Comparison of ENCODE assay signal across 10 mouse cellular contexts in genomic region chr6:37211545-37212247, GRCm38 (mm10).
DNase-seq lines count a peak whose midpoint lies in the region; ATAC-seq lines count a peak whose summit lies in the region.
"Had no signal": no experiment of that assay in that cellular context is flagged by ENCODE, and none has a peak within 500 bp of the region (broad histone marks: within the 10 kb centered on the region; RNA-seq: fewer than 3 reads in every experiment).

No protein-coding gene starts in this region.

- H3K4me3 ChIP-seq in heart, embryonic 13.5 days: no peak overlapping the region
- no peak overlapping the region for H3K4me3 ChIP-seq in forebrain, embryonic 14.5 days (ENCODE audit: low read depth, low read length)
- no peak overlapping the region for H3K4me3 ChIP-seq in midbrain, embryonic 14.5 days (replicated peaks; ENCODE audit: low read depth, low read length)

- no peaks in the 10 kb centered on the region for H3K36me3 ChIP-seq in heart, embryonic 13.5 days
- no peaks in the 10 kb centered on the region for H3K36me3 ChIP-seq in forebrain, embryonic 14.5 days (ENCODE audit: control insufficient read depth, insufficient read depth, low read length)
- no peaks in the 10 kb centered on the region for H3K36me3 ChIP-seq in midbrain, embryonic 14.5 days (ENCODE audit: control insufficient read depth, insufficient read depth, low read length)

- H3K9me3 ChIP-seq in heart, embryonic 13.5 days: no peaks in the 10 kb centered on the region
- no peaks in the 10 kb centered on the region for H3K9me3 ChIP-seq in forebrain, embryonic 14.5 days (replicated peaks; ENCODE audit: control insufficient read depth, low read length)
- no peaks in the 10 kb centered on the region for H3K9me3 ChIP-seq in midbrain, embryonic 14.5 days (ENCODE audit: control insufficient read depth, low read length)

- no peaks in the 10 kb centered on the region for H3K27me3 ChIP-seq in heart, embryonic 13.5 days (replicated peaks)
- no peaks in the 10 kb centered on the region for H3K27me3 ChIP-seq in forebrain, embryonic 14.5 days (replicated peaks; ENCODE audit: control insufficient read depth, insufficient read depth, low read length)
- no peaks in the 10 kb centered on the region for H3K27me3 ChIP-seq in midbrain, embryonic 14.5 days (ENCODE audit: control insufficient read depth, insufficient read depth, low read length)

- no peak for ATAC-seq in heart, embryonic 13.5 days (ENCODE audit: extremely low read depth, insufficient number of reproducible peaks, low FRiP score, low TSS enrichment)
- no peak for ATAC-seq in forebrain, embryonic 14.5 days
- no peak for ATAC-seq in midbrain, embryonic 14.5 days (ENCODE audit: low FRiP score, low TSS enrichment)

- H3K9ac ChIP-seq in heart, embryonic 13.5 days: no peak overlapping the region
- no peak overlapping the region for H3K9ac ChIP-seq in forebrain, embryonic 14.5 days (ENCODE audit: low read length)
- H3K9ac ChIP-seq in midbrain, embryonic 14.5 days (replicated peaks; ENCODE audit: low read length): no peak overlapping the region

- H3K4me2 ChIP-seq in heart, embryonic 13.5 days: no peak overlapping the region
- no peak overlapping the region for H3K4me2 ChIP-seq in forebrain, embryonic 14.5 days (ENCODE audit: low read length)
- H3K4me2 ChIP-seq in midbrain, embryonic 14.5 days (ENCODE audit: low read length): no peak overlapping the region

- DNase-seq in heart, postnatal 4 days: no peak
- peak; percentile 39 for DNase-seq in NIH3T3 (ENCODE audit: low read depth)
- peak; percentile 39 for DNase-seq in forebrain, embryonic 14.5 days (ENCODE audit: low spot score)
- peak; percentile 47 for DNase-seq in midbrain, embryonic 14.5 days
- no peak for DNase-seq in left cerebral cortex, postnatal 25 days (ENCODE audit: low spot score in 2 of 2)
- no peak for DNase-seq in gastrocnemius, adult 18-20 months (ENCODE audit: low spot score)
- DNase-seq in left cerebral cortex, postnatal 10 days (ENCODE audit: extremely low spot score in 1 of 2, low spot score in 2 of 2): no peak
- DNase-seq: lung, postnatal 4 days had no signal

- intact Hi-C loops in left cerebral cortex, postnatal 25 days (cut with DNase I): loop anchor here (10.0 kb wide), 1 partner anchor 233 kb away; the partner anchor contains the start of gene Creb3l2
- intact Hi-C loops in left cerebral cortex, postnatal 10 days (cut with DNase I): no loop called here

- 57% methylated on average over 9 of the region's 9 CpGs for WGBS in heart, embryonic 13.5 days
- 12% methylated on average over 9 of the region's 9 CpGs for WGBS in forebrain, embryonic 14.5 days
- WGBS in midbrain, embryonic 14.5 days: 11% methylated on average over 9 of the region's 9 CpGs

- peak overlapping the region; percentile 61; the same call in 1 of the 2 replicates for H3K27ac ChIP-seq in heart, embryonic 13.5 days (replicated peaks)
- peak overlapping the region; percentile 27; the same call in 1 of the 2 replicates for H3K27ac ChIP-seq in forebrain, embryonic 14.5 days (ENCODE audit: low read depth, low read length)
- H3K27ac ChIP-seq in midbrain, embryonic 14.5 days (replicated peaks; ENCODE audit: low read depth, low read length): peak overlapping the region; percentile 66
- H3K27ac ChIP-seq: kidney, postnatal 0 days had no signal

- H3K4me1 ChIP-seq in heart, embryonic 13.5 days: peaks cover 74% of the 10 kb centered on the region
- H3K4me1 ChIP-seq in forebrain, embryonic 14.5 days (ENCODE audit: control insufficient read depth, insufficient read depth, low read length): peaks cover 27% of the 10 kb centered on the region
- H3K4me1 ChIP-seq in midbrain, embryonic 14.5 days (ENCODE audit: control insufficient read depth, insufficient read depth, low read length): peaks cover 34% of the 10 kb centered on the region

Comparison
In these comparisons a context has a peak if more than half of its experiments do, and no peak if none do; other contexts are left out.
1. DNase-seq: peak in NIH3T3 (single experiment), forebrain, embryonic 14.5 days (single experiment) and midbrain, embryonic 14.5 days (single experiment); none in heart, postnatal 4 days (single experiment), left cerebral cortex, postnatal 25 days (0 of 2), gastrocnemius, adult 18-20 months (single experiment) and left cerebral cortex, postnatal 10 days (0 of 2).
2. Peak in every context shown above with its lines, with median percentiles within 50 percentile points of each other: H3K27ac ChIP-seq.